Mouse (Mus musculus): ENCODE measurements at regions not wholly inside any gene's neighbourhood (a gene's known extent, or its start where the extent isn't known, plus 50 kb on each side); places are given as distances from the start of the nearest gene placed in this dataset.

GRCm38 (mm10) chr1:137901211-137901610 lies 274.3 kb downstream of the Ptprc start:
- DNase-seq (ENCODE audit: low spot score) = peak; percentile 18
- 52% methylated on average over 5 of the region's 5 CpGs for WGBS

GRCm38 (mm10) chr1:137900621-137901071 lies 274.9 kb downstream of the Ptprc start:
- no peaks in the 10 kb centered on the region for H3K9me3 ChIP-seq (ENCODE audit: control insufficient read depth, low read length)
- no peaks in the 10 kb centered on the region for H3K4me1 ChIP-seq (replicated peaks; ENCODE audit: control insufficient read depth, insufficient read depth, low read length)
- ATAC-seq (ENCODE audit: low FRiP score) = peak; percentile 53
- DNase-seq (ENCODE audit: low spot score) = no peak
- peak overlapping the region; percentile 94 for H3K27ac ChIP-seq (ENCODE audit: low read depth, low read length)
- 16% methylated on average over 8 of the region's 8 CpGs for WGBS
- peak overlapping the region; percentile 83 for H3K9ac ChIP-seq (ENCODE audit: low read depth, low read length)
- no peaks in the 10 kb centered on the region for H3K36me3 ChIP-seq (ENCODE audit: control insufficient read depth, insufficient read depth, low read length)
- H3K27me3 ChIP-seq (ENCODE audit: control insufficient read depth, insufficient read depth, low read length) = no peaks in the 10 kb centered on the region
- peak overlapping the region; percentile 63 for H3K4me2 ChIP-seq (replicated peaks; ENCODE audit: low read depth, low read length)
- H3K4me3 ChIP-seq (ENCODE audit: low read depth, low read length) = peak overlapping the region; percentile 62

More at GRCm38 (mm10) chr1:137901211-137901610, 274.3 kb downstream of the Ptprc start:
- Histone ChIP-seq H3K4me1 (replicated peaks; ENCODE audit: control insufficient read depth, insufficient read depth, low read length) (no peaks in the 10 kb centered on the region), H3K9ac (ENCODE audit: low read depth, low read length) (peak overlapping the region; percentile 83), H3K4me3 (ENCODE audit: low read depth, low read length) (peak overlapping the region; percentile 62), H3K36me3 (ENCODE audit: control insufficient read depth, insufficient read depth, low read length) (no peaks in the 10 kb centered on the region), H3K4me2 (replicated peaks; ENCODE audit: low read depth, low read length) (peak overlapping the region; percentile 63), H3K27ac (ENCODE audit: low read depth, low read length) (peak overlapping the region; percentile 94), H3K27me3 (ENCODE audit: control insufficient read depth, insufficient read depth, low read length) (no peaks in the 10 kb centered on the region), H3K9me3 (ENCODE audit: control insufficient read depth, low read length) (no peaks in the 10 kb centered on the region)
- no peak for ATAC-seq (ENCODE audit: low FRiP score)

- no peaks in the 10 kb centered on the region for H3K9me3 ChIP-seq (ENCODE audit: control insufficient read depth, low read length)
- H3K4me3 ChIP-seq (ENCODE audit: low read depth, low read length) = peak overlapping the region; percentile 62
- no peaks in the 10 kb centered on the region for H3K27me3 ChIP-seq (ENCODE audit: control insufficient read depth, insufficient read depth, low read length)
- no peaks in the 10 kb centered on the region for H3K4me1 ChIP-seq (replicated peaks; ENCODE audit: control insufficient read depth, insufficient read depth, low read length)
- peak; percentile 84 for DNase-seq (ENCODE audit: low spot score)
- peak; percentile 85 for ATAC-seq (ENCODE audit: low FRiP score)
- peak overlapping the region; percentile 94 for H3K27ac ChIP-seq (ENCODE audit: low read depth, low read length)
- peak overlapping the region; percentile 63 for H3K4me2 ChIP-seq (replicated peaks; ENCODE audit: low read depth, low read length)
- no peaks in the 10 kb centered on the region for H3K36me3 ChIP-seq (ENCODE audit: control insufficient read depth, insufficient read depth, low read length)
- WGBS = 2% methylated on average over 14 of the region's 14 CpGs
- peak overlapping the region; percentile 83 for H3K9ac ChIP-seq (ENCODE audit: low read depth, low read length)
These were observed 275.4 kb downstream of the Ptprc start for GRCm38 (mm10) chr1:137899916-137900601.

GRCm38 (mm10) chr1:137899305-137899704 lies 276.2 kb downstream of the Ptprc start:
- WGBS = 8% methylated on average over 6 of the region's 6 CpGs
- Histone ChIP-seq H3K36me3 (ENCODE audit: control insufficient read depth, insufficient read depth, low read length) (no peaks in the 10 kb centered on the region), H3K4me1 (replicated peaks; ENCODE audit: control insufficient read depth, insufficient read depth, low read length) (no peaks in the 10 kb centered on the region), H3K27me3 (ENCODE audit: control insufficient read depth, insufficient read depth, low read length) (no peaks in the 10 kb centered on the region), H3K9ac (ENCODE audit: low read depth, low read length) (peak overlapping the region; percentile 83), H3K9me3 (ENCODE audit: control insufficient read depth, low read length) (no peaks in the 10 kb centered on the region), H3K4me3 (ENCODE audit: low read depth, low read length) (peak overlapping the region; percentile 62), H3K4me2 (replicated peaks; ENCODE audit: low read depth, low read length) (peak overlapping the region; percentile 63), H3K27ac (ENCODE audit: low read depth, low read length) (peak overlapping the region; percentile 94)
- ATAC-seq (ENCODE audit: low FRiP score) (no peak), DNase-seq (ENCODE audit: low spot score) (peak; percentile 42)

- peak; percentile 52 for DNase-seq (ENCODE audit: low spot score)
These were observed 276.6 kb downstream of the Ptprc start for GRCm38 (mm10) chr1:137898891-137899290.

GRCm38 (mm10) chr1:137898397-137898796 lies 277.1 kb downstream of the Ptprc start:
- Histone ChIP-seq H3K4me2 (replicated peaks; ENCODE audit: low read depth, low read length) (peak overlapping the region; percentile 63), H3K9me3 (ENCODE audit: control insufficient read depth, low read length) (no peaks in the 10 kb centered on the region), H3K9ac (ENCODE audit: low read depth, low read length) (peak overlapping the region; percentile 83), H3K27ac (ENCODE audit: low read depth, low read length) (peak overlapping the region; percentile 94), H3K27me3 (ENCODE audit: control insufficient read depth, insufficient read depth, low read length) (no peaks in the 10 kb centered on the region), H3K4me1 (replicated peaks; ENCODE audit: control insufficient read depth, insufficient read depth, low read length) (no peaks in the 10 kb centered on the region), H3K36me3 (ENCODE audit: control insufficient read depth, insufficient read depth, low read length) (no peaks in the 10 kb centered on the region), H3K4me3 (ENCODE audit: low read depth, low read length) (peak overlapping the region; percentile 62)
- ATAC-seq (ENCODE audit: low FRiP score) (peak; percentile 94), DNase-seq (ENCODE audit: low spot score) (peak; percentile 82)
- under 1% methylated on average over 11 of the region's 11 CpGs for WGBS

More at GRCm38 (mm10) chr1:137898891-137899290, 276.6 kb downstream of the Ptprc start:
- no peaks in the 10 kb centered on the region for H3K4me1 ChIP-seq (replicated peaks; ENCODE audit: control insufficient read depth, insufficient read depth, low read length)
- H3K4me2 ChIP-seq (replicated peaks; ENCODE audit: low read depth, low read length) = peak overlapping the region; percentile 63
- 3% methylated on average over 3 of the region's 3 CpGs for WGBS
- no peaks in the 10 kb centered on the region for H3K9me3 ChIP-seq (ENCODE audit: control insufficient read depth, low read length)
- peak overlapping the region; percentile 83 for H3K9ac ChIP-seq (ENCODE audit: low read depth, low read length)
- H3K4me3 ChIP-seq (ENCODE audit: low read depth, low read length) = peak overlapping the region; percentile 62
- H3K36me3 ChIP-seq (ENCODE audit: control insufficient read depth, insufficient read depth, low read length) = no peaks in the 10 kb centered on the region
- ATAC-seq (ENCODE audit: low FRiP score) = 0 out of 2 replicates have a peak, but pooled peaks have one; percentile 17
- peak overlapping the region; percentile 94 for H3K27ac ChIP-seq (ENCODE audit: low read depth, low read length)
- H3K27me3 ChIP-seq (ENCODE audit: control insufficient read depth, insufficient read depth, low read length) = no peaks in the 10 kb centered on the region

GRCm38 (mm10) chr1:137881656-137882055 lies 293.9 kb downstream of the Ptprc start:
- DNase-seq (ENCODE audit: low spot score) (no peak), ATAC-seq (ENCODE audit: low FRiP score) (no peak)
- H3K4me3 ChIP-seq (ENCODE audit: low read depth, low read length) = no peak overlapping the region
- no peaks in the 10 kb centered on the region for H3K27me3 ChIP-seq (ENCODE audit: control insufficient read depth, insufficient read depth, low read length)
- WGBS = 33% methylated on average over 3 of the region's 3 CpGs
- no peak overlapping the region for H3K4me2 ChIP-seq (replicated peaks; ENCODE audit: low read depth, low read length)
- H3K9me3 ChIP-seq (ENCODE audit: control insufficient read depth, low read length) = no peaks in the 10 kb centered on the region
- H3K36me3 ChIP-seq (ENCODE audit: control insufficient read depth, insufficient read depth, low read length) = no peaks in the 10 kb centered on the region
- no peak overlapping the region for H3K9ac ChIP-seq (ENCODE audit: low read depth, low read length)
- no peaks in the 10 kb centered on the region for H3K4me1 ChIP-seq (replicated peaks; ENCODE audit: control insufficient read depth, insufficient read depth, low read length)
- no peak overlapping the region for H3K27ac ChIP-seq (ENCODE audit: low read depth, low read length)

GRCm38 (mm10) chr1:137874361-137874760 lies 301.1 kb downstream of the Ptprc start:
- Histone ChIP-seq H3K27ac (ENCODE audit: low read depth, low read length) (no peak overlapping the region), H3K4me2 (replicated peaks; ENCODE audit: low read depth, low read length) (no peak overlapping the region), H3K4me1 (replicated peaks; ENCODE audit: control insufficient read depth, insufficient read depth, low read length) (no peaks in the 10 kb centered on the region), H3K9me3 (ENCODE audit: control insufficient read depth, low read length) (no peaks in the 10 kb centered on the region), H3K9ac (ENCODE audit: low read depth, low read length) (no peak overlapping the region), H3K36me3 (ENCODE audit: control insufficient read depth, insufficient read depth, low read length) (no peaks in the 10 kb centered on the region), H3K27me3 (ENCODE audit: control insufficient read depth, insufficient read depth, low read length) (no peaks in the 10 kb centered on the region), H3K4me3 (ENCODE audit: low read depth, low read length) (no peak overlapping the region)
- DNase-seq (ENCODE audit: low spot score) (no peak), ATAC-seq (ENCODE audit: low FRiP score) (no peak)
- WGBS = 77% methylated on average over 2 of the region's 2 CpGs

- Histone ChIP-seq H3K27ac (ENCODE audit: low read depth, low read length) (no peak overlapping the region), H3K9me3 (ENCODE audit: control insufficient read depth, low read length) (no peaks in the 10 kb centered on the region), H3K36me3 (ENCODE audit: control insufficient read depth, insufficient read depth, low read length) (no peaks in the 10 kb centered on the region), H3K9ac (ENCODE audit: low read depth, low read length) (no peak overlapping the region), H3K27me3 (ENCODE audit: control insufficient read depth, insufficient read depth, low read length) (no peaks in the 10 kb centered on the region), H3K4me3 (ENCODE audit: low read depth, low read length) (no peak overlapping the region), H3K4me2 (replicated peaks; ENCODE audit: low read depth, low read length) (no peak overlapping the region), H3K4me1 (replicated peaks; ENCODE audit: control insufficient read depth, insufficient read depth, low read length) (no peaks in the 10 kb centered on the region)
- ATAC-seq (ENCODE audit: low FRiP score) = no peak
- 32% methylated on average over 1 of the region's 1 CpGs for WGBS
- DNase-seq (ENCODE audit: low spot score) = no peak
These were observed 301.9 kb downstream of the Ptprc start for GRCm38 (mm10) chr1:137873628-137874027.

All from hindbrain, embryonic 11.5 days (tissue).